Mouse (Mus musculus): ENCODE measurements around the gene Camta1.

The Camta1 gene

GRCm38 (mm10) chr4:151186447-151186846 lies 675.2 kb downstream of the Camta1 start:
- DNase-seq: peak; percentile 89 to 90

GRCm38 (mm10) chr4:151185750-151186149 lies 675.9 kb downstream of the Camta1 start:
- peak; percentile 67 to 77 for DNase-seq

GRCm38 (mm10) chr4:151180394-151180902 lies 681.2 kb downstream of the Camta1 start:
- DNase-seq: peak; percentile 53 to 59

- DNase-seq: no peak
Observed at GRCm38 (mm10) chr4:151179639-151180038, 682.0 kb downstream of the Camta1 start.

GRCm38 (mm10) chr4:151178970-151179378 lies 682.7 kb downstream of the Camta1 start:
- peak in 1 of 2 experiments; percentile 25 for DNase-seq

GRCm38 (mm10) chr4:151172526-151172925 lies 689.1 kb downstream of the Camta1 start:
- DNase-seq: no peak

GRCm38 (mm10) chr4:151171117-151171516 lies 690.6 kb downstream of the Camta1 start:
- DNase-seq: no peak

GRCm38 (mm10) chr4:151170658-151171057 lies 691.0 kb downstream of the Camta1 start:
- peak; percentile 47 to 57 for DNase-seq

- DNase-seq: no peak
Observed at GRCm38 (mm10) chr4:151166969-151167368, 694.7 kb downstream of the Camta1 start.

GRCm38 (mm10) chr4:151165539-151165938 lies 696.1 kb downstream of the Camta1 start:
- DNase-seq: peak; percentile 79 to 85

GRCm38 (mm10) chr4:151164309-151164708 lies 697.4 kb downstream of the Camta1 start:
- no peak for DNase-seq

GRCm38 (mm10) chr4:151161869-151162268 lies 699.8 kb downstream of the Camta1 start:
- peak; percentile 64 to 70 for DNase-seq

GRCm38 (mm10) chr4:151160932-151161331 lies 700.7 kb downstream of the Camta1 start:
- DNase-seq: no peak

GRCm38 (mm10) chr4:151160476-151160875 lies 701.2 kb downstream of the Camta1 start:
- no peak for DNase-seq

GRCm38 (mm10) chr4:151158250-151158649 lies 703.4 kb downstream of the Camta1 start:
- DNase-seq: no peak

- DNase-seq: peak; percentile 92 to 95
Observed at GRCm38 (mm10) chr4:151156904-151157303, 704.8 kb downstream of the Camta1 start.

- no peak for DNase-seq
Observed at GRCm38 (mm10) chr4:151155587-151155986, 706.1 kb downstream of the Camta1 start.

GRCm38 (mm10) chr4:151154306-151154705 lies 707.4 kb downstream of the Camta1 start:
- no peak for DNase-seq

- DNase-seq: no peak
Observed at GRCm38 (mm10) chr4:151152010-151152409, 709.7 kb downstream of the Camta1 start.

- DNase-seq: no peak
Observed at GRCm38 (mm10) chr4:151150842-151151241, 710.8 kb downstream of the Camta1 start.

GRCm38 (mm10) chr4:151150115-151150514 lies 711.6 kb downstream of the Camta1 start:
- no peak for DNase-seq

GRCm38 (mm10) chr4:151147541-151147940 lies 714.1 kb downstream of the Camta1 start:
- no peak for DNase-seq

- DNase-seq: no peak
Observed at GRCm38 (mm10) chr4:151144121-151144520, 717.6 kb downstream of the Camta1 start.

- DNase-seq: peak; percentile 98 to 100
Observed at GRCm38 (mm10) chr4:151141196-151141880, 720.3 kb downstream of the Camta1 start.

All from kidney, postnatal 4 days (tissue).